Mouse (Mus musculus) CD8-positive naive resting alpha-beta T cell, adult 2 months (primary cell): ENCODE results near the gene Ubxn1.
"Not testable (repeated sequence)": the region's sequence is repeated elsewhere in the genome, so short reads cannot be mapped to it uniquely, and the experiment has no call there.

ENCODE experiments used
- DNase-seq, 2 experiments: peaks; one replicate each; pipeline ENCODE4 v3.0.0; 2022; ENCODE audit warnings: low read depth in 2 of 2, low spot score in 2 of 2

Ubxn1 gene

GRCm38 (mm10) chr19:8871267-8872186, at the start of gene Ubxn1:
Gene Ubxn1 (plus strand): TSS chr19:8871496.
- DNase-seq: peak; percentile 89 to 95

DNA sequence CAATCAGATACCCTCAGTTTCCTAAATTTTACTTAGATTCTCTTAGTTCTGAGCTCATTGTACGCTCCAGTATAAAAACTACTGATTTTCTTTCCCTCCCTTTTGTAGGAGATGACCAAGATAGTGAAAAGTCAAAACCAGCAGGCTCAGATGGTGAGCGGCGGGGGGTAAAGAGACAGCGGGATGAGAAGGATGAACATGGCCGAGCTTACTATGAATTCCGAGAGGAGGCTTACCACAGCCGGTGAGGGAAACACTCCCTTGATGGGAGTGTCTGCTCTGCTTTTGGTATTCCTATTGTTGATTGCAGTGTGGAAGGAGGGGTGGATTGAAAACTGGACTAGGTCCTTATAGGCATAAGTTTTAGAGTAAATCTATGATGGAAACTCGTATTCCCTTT, 48.6 kb upstream of the Ubxn1 start:
- no peak for DNase-seq

DNA sequence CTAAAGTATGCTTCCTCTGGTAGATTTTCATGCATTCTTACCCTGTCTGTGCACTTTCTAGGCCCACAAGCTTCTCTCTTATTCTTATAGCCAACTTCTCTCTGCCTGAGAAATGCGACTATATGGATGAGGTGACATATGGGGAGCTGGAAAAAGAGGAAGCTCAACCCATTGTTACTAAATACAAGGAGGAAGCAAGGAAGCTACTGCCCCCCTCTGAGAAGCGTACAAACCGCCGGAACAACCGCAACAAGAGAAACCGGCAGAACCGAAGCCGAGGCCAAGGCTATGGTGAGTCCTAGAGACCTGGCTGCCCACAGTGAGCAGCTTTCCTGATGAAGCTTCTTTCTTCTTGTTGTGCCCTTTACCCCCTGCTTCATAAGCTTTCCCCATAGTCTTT, 41.6 kb upstream of the Ubxn1 start, which contains the start of gene AC129217.1:
Gene AC129217.1, plus strand, starts transcription at position 114 of the 400 bp plus-strand sequence.
- no peak for DNase-seq

DNA sequence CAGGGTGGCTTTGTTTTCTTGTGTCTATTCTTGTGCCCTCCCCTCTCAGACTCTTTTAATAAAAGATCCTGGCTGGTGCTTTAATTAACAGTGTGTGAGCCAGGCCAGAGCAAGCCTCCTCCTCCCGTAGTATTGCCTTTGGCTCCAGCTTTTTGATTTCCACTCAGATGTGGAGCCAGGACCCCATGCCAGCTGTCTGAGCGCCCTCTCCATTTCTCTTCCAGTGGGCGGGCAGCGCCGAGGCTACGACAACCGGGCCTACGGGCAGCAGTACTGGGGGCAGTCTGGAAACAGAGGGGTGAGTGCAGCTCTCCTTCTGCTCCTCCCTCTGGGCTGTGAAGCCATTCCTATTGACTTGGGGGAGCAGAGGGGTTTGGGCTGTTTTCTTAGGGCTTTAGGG, 40.6 kb upstream of the Ubxn1 start:
- no peak for DNase-seq

- DNase-seq: no peak
These were observed 40.0 kb upstream of the Ubxn1 start for GRCm38 (mm10) chr19:8831262-8831661.

DNA sequence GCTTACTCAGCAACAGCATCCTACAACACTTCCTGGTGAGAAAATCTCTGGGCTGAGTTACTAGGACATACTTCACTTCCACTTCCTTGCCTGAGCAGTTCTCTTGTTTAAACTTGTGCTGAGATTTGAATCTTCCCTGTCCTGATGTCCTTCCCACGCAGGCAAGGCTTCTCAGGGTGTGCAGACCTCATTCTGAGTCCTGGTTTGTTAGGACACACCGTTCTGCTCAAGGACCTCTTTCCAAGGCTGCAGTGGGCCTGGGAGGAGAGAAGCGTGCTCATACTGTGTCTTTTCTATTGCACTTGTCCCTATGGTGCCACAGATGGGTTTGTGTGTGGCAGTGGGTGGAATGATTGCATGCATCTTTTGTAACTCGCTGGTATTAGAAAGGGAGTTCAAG, 38.3 kb upstream of the Ubxn1 start:
- DNase-seq: no peak

DNA sequence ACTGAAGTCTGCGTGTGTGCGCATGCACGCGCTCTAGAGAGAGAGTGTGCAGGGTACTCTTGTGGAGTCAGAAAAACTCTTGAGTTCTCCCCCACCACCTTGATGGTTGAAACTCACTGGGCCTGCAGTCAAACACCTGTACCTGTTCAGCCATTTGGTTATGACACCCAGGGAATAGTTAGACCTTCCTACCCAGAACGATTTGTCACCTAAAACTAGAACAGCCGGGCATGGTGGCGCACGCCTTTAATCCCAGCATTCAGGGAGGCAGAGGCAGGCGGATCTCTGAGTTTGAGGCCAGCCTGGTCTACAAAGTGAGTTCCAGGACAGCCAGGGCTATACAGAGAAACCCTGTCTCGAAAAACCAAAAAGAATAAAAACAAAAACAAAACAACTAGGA, 35.0 kb upstream of the Ubxn1 start:
- DNase-seq: not testable (repeated sequence)

- DNase-seq: peak; percentile 76 to 85
These were observed 34.0 kb upstream of the Ubxn1 start, which contains the start of gene Bscl2 for GRCm38 (mm10) chr19:8837251-8837791. Gene Bscl2 (plus strand): TSS chr19:8837467.

DNA sequence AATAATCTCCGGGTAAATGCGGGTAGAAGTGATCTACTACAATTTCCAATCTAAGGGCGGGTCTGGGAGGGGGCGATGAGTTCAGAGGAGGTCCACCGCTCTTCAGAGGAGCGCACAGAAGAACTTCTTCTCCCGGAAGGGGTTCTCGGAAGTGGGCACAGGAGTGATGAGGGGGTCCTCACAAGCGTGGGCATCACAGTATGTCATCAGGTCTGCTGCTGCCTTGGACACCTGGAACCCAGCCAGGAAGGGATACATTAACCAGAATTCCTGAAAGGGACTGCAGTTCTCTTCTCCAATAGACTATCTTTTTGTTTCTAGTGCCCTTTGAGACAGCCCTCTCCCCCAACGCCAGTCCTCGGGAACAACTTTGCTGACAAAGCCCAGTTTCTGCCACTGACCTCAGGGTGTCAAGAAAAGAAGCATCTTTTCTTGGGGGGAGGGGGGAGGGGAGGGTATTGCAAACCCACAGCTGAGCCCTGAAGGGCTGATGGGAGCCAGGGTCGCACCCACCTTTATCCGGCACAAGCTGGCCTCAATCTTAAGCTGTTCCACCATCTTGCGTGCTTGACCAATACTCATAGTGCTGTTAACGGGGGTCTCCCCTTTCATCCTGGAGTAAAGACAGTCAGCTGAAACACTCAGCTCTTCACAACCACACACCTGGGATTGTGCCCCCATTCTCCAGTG, 33.1 kb upstream of the Ubxn1 start:
- no peak for DNase-seq

DNA sequence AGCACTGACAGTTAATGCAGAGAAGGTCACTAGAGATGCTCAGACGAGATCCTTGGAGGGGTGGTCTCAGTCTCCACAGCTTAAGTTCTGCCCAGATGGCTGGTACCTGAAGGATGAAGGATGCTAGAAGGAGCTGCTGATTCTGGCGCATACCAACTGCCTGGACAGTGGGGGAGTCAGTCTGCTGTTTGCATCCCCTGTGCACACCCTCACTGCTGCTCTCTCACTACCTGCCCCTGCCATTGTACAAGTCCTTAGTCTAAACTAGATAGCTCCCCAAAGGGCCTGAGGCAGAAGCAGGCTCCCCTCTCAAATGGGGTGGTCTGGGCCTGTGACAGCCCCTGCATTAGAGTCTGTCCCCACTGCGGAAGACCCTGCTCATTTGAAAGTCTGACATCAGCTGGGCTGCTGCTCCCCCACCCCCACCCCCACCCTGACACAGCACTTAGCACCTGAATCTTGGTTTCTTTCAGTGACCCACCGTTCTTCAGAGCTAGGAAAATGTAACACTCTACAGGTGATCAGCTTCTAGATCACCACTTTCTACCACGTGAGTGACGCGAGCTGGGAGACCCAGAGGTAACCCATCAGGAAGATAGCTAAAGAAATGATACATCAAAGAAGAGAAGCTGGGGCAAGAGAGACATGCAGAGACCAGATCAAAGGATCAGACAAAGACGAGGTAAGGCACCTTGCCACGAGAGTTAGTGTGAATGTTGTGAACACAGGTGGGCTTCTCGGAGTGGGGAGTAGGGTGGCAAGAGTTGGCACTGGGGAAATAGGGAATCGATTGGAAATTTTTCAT, 32.0 kb upstream of the Ubxn1 start, which contains the start of gene Gng3:
Gene Gng3, minus strand, starts transcription at position 92 of the 805 bp plus-strand sequence.
- DNase-seq: no peak

DNA sequence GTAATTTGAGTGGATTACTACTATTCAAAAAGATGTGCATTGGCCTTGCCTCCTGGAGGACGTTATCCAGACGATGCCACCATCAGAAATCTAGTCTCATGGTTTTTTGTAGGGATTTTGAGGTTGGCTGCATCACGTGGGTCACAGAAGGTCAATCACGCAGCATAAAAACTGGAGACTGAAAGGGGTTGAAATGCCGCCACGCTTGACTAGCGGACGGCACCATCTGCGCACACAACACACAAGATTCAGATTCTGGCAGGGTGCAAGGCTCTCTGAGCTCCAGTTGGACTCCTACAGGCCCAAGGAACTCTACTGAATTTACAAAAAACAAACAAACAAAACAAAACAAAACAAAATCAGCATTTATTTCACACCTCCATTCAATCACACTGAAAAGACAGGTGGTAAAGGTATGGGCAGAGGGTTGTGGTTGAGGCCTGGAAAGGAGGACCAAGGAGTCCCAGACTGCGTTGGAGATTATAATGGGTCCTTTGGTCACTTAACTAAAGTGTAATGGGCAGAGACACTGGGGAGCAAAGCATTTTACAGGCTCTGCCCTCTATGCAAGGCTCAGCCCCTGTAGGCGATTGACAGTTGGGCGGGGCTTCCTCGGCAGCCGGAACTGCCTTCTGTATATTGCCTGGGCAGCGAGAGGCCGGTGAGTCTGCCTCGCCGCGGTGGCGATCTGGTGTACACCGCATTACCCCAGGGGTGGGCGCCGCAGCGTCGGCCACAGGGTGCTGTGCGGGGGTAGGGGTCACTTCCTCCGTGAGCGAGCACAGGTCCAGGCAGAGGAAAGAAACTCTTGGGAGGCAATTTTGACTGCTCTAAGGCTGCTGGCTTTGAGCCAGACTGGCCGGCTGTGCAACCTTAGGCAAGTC, 31.1 kb upstream of the Ubxn1 start:
- peak in 1 of 2 experiments; percentile 26 for DNase-seq

GRCm38 (mm10) chr19:8841012-8841411, 30.3 kb upstream of the Ubxn1 start:
- no peak for DNase-seq

- no peak for DNase-seq
These were observed 28.3 kb upstream of the Ubxn1 start for GRCm38 (mm10) chr19:8842961-8843360.

GRCm38 (mm10) chr19:8844371-8845129, 26.7 kb upstream of the Ubxn1 start:
- peak; percentile 71 to 88 for DNase-seq

DNA sequence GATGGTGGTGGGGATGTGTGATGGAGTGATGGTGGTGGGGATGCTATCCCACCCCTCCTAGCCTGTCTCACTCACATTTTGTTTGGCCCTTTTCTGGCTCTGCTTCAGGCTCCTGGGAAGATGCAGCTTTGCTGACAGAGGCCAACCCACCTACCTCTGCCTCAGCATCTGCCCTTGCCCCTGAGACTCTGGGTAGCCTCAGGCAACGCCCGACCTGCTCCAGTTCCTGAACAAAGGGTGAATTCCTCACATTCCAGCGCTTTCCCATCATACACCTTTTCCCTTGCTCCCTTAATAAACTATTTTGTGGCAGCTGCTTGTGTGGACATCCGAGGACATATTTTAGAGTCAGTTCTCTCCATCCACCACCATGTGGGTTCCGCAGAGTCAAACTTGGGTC, 22.9 kb upstream of the Ubxn1 start:
- no peak for DNase-seq

GRCm38 (mm10) chr19:8850402-8850901, 20.8 kb upstream of the Ubxn1 start, which contains the start of gene Lrrn4cl:
Gene Lrrn4cl (plus strand): TSS chr19:8850768.
- no peak for DNase-seq

GRCm38 (mm10) chr19:8851639-8852038, 19.7 kb upstream of the Ubxn1 start:
- no peak for DNase-seq

DNA sequence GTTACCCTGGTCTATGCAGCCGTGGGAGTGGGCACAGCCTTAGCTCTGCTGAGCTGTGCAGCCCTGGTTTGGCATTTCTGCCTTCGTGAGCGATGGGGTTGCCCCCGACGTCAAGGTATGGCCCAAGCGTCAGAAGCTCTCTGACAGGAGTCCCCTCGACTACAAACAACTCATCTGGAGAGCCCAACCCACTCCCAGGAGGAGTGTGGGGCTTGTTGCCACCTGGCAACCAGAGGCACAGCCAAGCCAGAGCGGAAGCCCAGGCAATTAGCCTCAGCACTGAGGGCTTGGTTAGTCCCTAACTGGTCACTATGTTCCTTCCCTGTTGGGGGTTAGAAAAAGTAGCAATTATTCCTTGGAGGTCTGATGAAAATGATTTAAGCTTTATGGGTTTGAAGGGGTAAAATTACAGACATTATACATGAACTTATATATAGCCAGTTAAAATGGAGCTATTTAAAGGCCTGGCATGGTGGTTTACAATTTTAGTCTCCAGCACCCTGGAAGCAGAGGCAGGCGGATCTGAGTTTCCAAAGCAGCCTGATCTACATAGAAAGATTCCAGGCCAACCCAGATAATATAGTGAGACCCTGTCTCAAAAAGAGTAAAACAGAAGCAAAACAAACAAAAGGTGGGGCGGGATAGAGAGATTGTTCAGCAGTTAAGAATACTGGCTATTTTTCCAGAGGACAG, 18.9 kb upstream of the Ubxn1 start:
- DNase-seq: no peak
